ENCODE assay signal across 8 mouse cellular contexts in genomic region chr3:89715967-89716256, GRCm38 (mm10). TPM values are rescaled to one million over a fixed set of nuclear protein-coding genes. Genes with fewer than 3 reads are reported as not detected.
DNase-seq lines count a peak whose midpoint lies in the region; ATAC-seq and TF ChIP-seq lines count a peak whose summit lies in the region.

No protein-coding gene starts in this region.

- peaks cover 4% of the 10 kb centered on the region; the same call in 1 of the 2 replicates for H3K36me3 ChIP-seq in E14TG2a.4 (ENCODE audit: insufficient read depth, low read length)
- no peaks in the 10 kb centered on the region for H3K36me3 ChIP-seq in heart, embryonic 14.5 days (ENCODE audit: control insufficient read depth, insufficient read depth, low read length)
- H3K36me3 ChIP-seq in liver, embryonic 15.5 days (replicated peaks), result no peaks in the 10 kb centered on the region

- peaks cover 30% of the 10 kb centered on the region for H3K4me1 ChIP-seq in E14TG2a.4 (replicated peaks; ENCODE audit: low read depth, low read length)
- peaks cover 2 to 13% of the 10 kb centered on the region in 2 experiments; a peak in 3 of 4 replicates for H3K4me1 ChIP-seq in heart, embryonic 14.5 days (ENCODE audit: control insufficient read depth in 2 of 2, insufficient read depth in 2 of 2, low read length in 2 of 2)
- H3K4me1 ChIP-seq in liver, embryonic 15.5 days (replicated peaks), result peaks cover 18% of the 10 kb centered on the region

- peaks cover 12% of the 10 kb centered on the region for H3K27me3 ChIP-seq in E14TG2a.4 (ENCODE audit: insufficient read depth, low read length)
- no peaks in the 10 kb centered on the region for H3K27me3 ChIP-seq in heart, embryonic 14.5 days (ENCODE audit: control insufficient read depth, insufficient read depth, low read length)
- peaks cover 25% of the 10 kb centered on the region for H3K27me3 ChIP-seq in liver, embryonic 15.5 days

- WGBS in heart, embryonic 14.5 days, result 23% methylated on average over 6 of the region's 6 CpGs
- 37% methylated on average over 6 of the region's 6 CpGs for WGBS in liver, embryonic 15.5 days (ENCODE audit: insufficient replicate concordance)

- H3K4me3 ChIP-seq in gastrocnemius, adult 2 months, result peak overlapping the region; percentile 91
- peak overlapping the region; percentile 95 for H3K4me3 ChIP-seq in E14TG2a.4 (replicated peaks; ENCODE audit: low read length)
- peak overlapping the region; percentile 90 to 93 for H3K4me3 ChIP-seq in heart, embryonic 14.5 days (ENCODE audit: control insufficient read depth in 1 of 2, insufficient read depth in 1 of 2, low read depth in 1 of 2, low read length in 2 of 2)
- H3K4me3 ChIP-seq in liver, embryonic 15.5 days (replicated peaks), result peak overlapping the region; percentile 71; the same call in 1 of the 2 replicates

- ATAC-seq in heart, embryonic 14.5 days (ENCODE audit: insufficient number of reproducible peaks, insufficient read depth, low FRiP score, low read depth), result no peak
- no peak for ATAC-seq in liver, embryonic 15.5 days (ENCODE audit: insufficient read depth)
- no peak for ATAC-seq in granulocyte monocyte progenitor cell, adult 5-6 weeks (replicated peaks; ENCODE audit: poor library complexity, severe bottlenecking)

- H3K27ac ChIP-seq in gastrocnemius, adult 2 months, result no peak overlapping the region
- H3K27ac ChIP-seq in heart, embryonic 14.5 days (replicated peaks in 1 of 2; ENCODE audit: control insufficient read depth in 1 of 2, insufficient read depth in 1 of 2, low read depth in 2 of 2, low read length in 2 of 2), result peak overlapping the region; percentile 68 to 86
- no peak overlapping the region for H3K27ac ChIP-seq in liver, embryonic 15.5 days (replicated peaks)

- peaks cover 3% of the 10 kb centered on the region; the same call in 1 of the 2 replicates for H3K9me3 ChIP-seq in E14TG2a.4 (ENCODE audit: low read length)
- no peaks in the 10 kb centered on the region for H3K9me3 ChIP-seq in heart, embryonic 14.5 days (ENCODE audit: control insufficient read depth, low read length)
- no peaks in the 10 kb centered on the region for H3K9me3 ChIP-seq in liver, embryonic 15.5 days (replicated peaks)

- no peak for TF ChIP-seq CTCF in gastrocnemius, adult 2 months (IDR thresholded peaks at IDR 0.05)
- TF ChIP-seq CTCF in E14TG2a.4 (conservative IDR thresholded peaks at IDR 0.05; ENCODE audit: low read length), result no peak

- intact Hi-C loops in gastrocnemius, adult 2 months (cut with DNase I), result loop anchor here (2.0 kb wide), 2 partner anchors 15 to 57 kb away; partner anchors contain the start of gene Ube2q1

- no peak for DNase-seq in gastrocnemius, adult 2 months
- DNase-seq in gastrocnemius, adult 18-20 months (ENCODE audit: low spot score), result no peak
- no peak for DNase-seq in urinary bladder, postnatal 36 days (ENCODE audit: low spot score in 2 of 2)
- DNase-seq in adrenal gland, adult 2 months, result no peak

- H3K4me2 ChIP-seq in heart, embryonic 14.5 days (ENCODE audit: low read length), result peak overlapping the region; percentile 77
- peak overlapping the region; percentile 93 for H3K4me2 ChIP-seq in liver, embryonic 15.5 days

- H3K9ac ChIP-seq in heart, embryonic 14.5 days (ENCODE audit: low read length), result peak overlapping the region; percentile 89
- H3K9ac ChIP-seq in liver, embryonic 15.5 days, result no peak overlapping the region

RNA-seq across cellular contexts. Expression of gene Adar, which starts 1.1 kb away (rescaled TPM):
- 1 to 10 TPM; 3.0 to 3.4 TPM for total RNA-seq in gastrocnemius, adult 2 months (2021)
- total RNA-seq in gastrocnemius, adult 18-20 months (2021), result 1 to 10 TPM; 1.9 to 2.3 TPM
- 8.0 and 9.4 TPM in 2 replicates for polyA plus RNA-seq in heart, embryonic 14.5 days (2014; fragmentation: Nextera tagmentation; extraction: Ambion mirVana)
- 8.0 and 8.3 TPM in 2 replicates for polyA plus RNA-seq in liver, embryonic 15.5 days (2015; fragmentation: Nextera tagmentation; extraction: Ambion mirVana)
- 33.2 and 35.2 TPM in 2 replicates for total RNA-seq in granulocyte monocyte progenitor cell, adult 5-6 weeks (2014; fragmentation: Nextera tagmentation)
- total RNA-seq in granulocyte monocyte progenitor cell, adult 5-6 weeks (2017), result 21.1 and 30.4 TPM in 2 replicates
- 10 to 100 TPM; 27.0 to 29.8 TPM for total RNA-seq in adrenal gland, adult 2 months (2021)
- polyA plus RNA-seq in adrenal gland, adult 2 months (2012; rRNA removed), result 21.2 and 22.3 TPM in 2 replicates

RNA-seq across cellular contexts. Expression of gene Chrnb2, which starts 48.5 kb away (rescaled TPM):
- under 1 TPM; 0.08 to 0.11 TPM for total RNA-seq in gastrocnemius, adult 2 months (2021)
- under 1 TPM; 0.09 to 0.16 TPM for total RNA-seq in gastrocnemius, adult 18-20 months (2021)
- polyA plus RNA-seq in heart, embryonic 14.5 days (2014; fragmentation: Nextera tagmentation; extraction: Ambion mirVana), result 0.24 and 0.38 TPM in 2 replicates
- polyA plus RNA-seq in liver, embryonic 15.5 days (2015; fragmentation: Nextera tagmentation; extraction: Ambion mirVana), result 0.16 and 0.17 TPM in 2 replicates
- 0.77 TPM in 1 of 2 replicates, not detected in the other for total RNA-seq in granulocyte monocyte progenitor cell, adult 5-6 weeks (2014; fragmentation: Nextera tagmentation)
- total RNA-seq in granulocyte monocyte progenitor cell, adult 5-6 weeks (2017), result 0.39 and 0.72 TPM in 2 replicates
- total RNA-seq in adrenal gland, adult 2 months (2021), result 1 to 10 TPM; 3.7 to 4.5 TPM
- polyA plus RNA-seq in adrenal gland, adult 2 months (2012; rRNA removed), result 3.6 and 3.9 TPM in 2 replicates

RNA-seq across cellular contexts. Expression of gene Ube2q1, which starts 57.5 kb away (rescaled TPM):
- total RNA-seq in gastrocnemius, adult 2 months (2021), result 10 to 100 TPM; 14.2 to 15.9 TPM
- total RNA-seq in gastrocnemius, adult 18-20 months (2021), result 10 to 100 TPM; 13.1 to 14.0 TPM
- polyA plus RNA-seq in heart, embryonic 14.5 days (2014; fragmentation: Nextera tagmentation; extraction: Ambion mirVana), result 13.6 and 15.7 TPM in 2 replicates
- polyA plus RNA-seq in liver, embryonic 15.5 days (2015; fragmentation: Nextera tagmentation; extraction: Ambion mirVana), result 3.1 and 3.5 TPM in 2 replicates
- 95.1 and 123 TPM in 2 replicates for total RNA-seq in granulocyte monocyte progenitor cell, adult 5-6 weeks (2014; fragmentation: Nextera tagmentation)
- 110 and 118 TPM in 2 replicates for total RNA-seq in granulocyte monocyte progenitor cell, adult 5-6 weeks (2017)
- 10 to 100 TPM; 66.6 to 67.5 TPM for total RNA-seq in adrenal gland, adult 2 months (2021)
- 33.5 and 35.0 TPM in 2 replicates for polyA plus RNA-seq in adrenal gland, adult 2 months (2012; rRNA removed)

Comparison
In these comparisons a context has a peak if more than half of its experiments do, and no peak if none do; other contexts are left out.
1. H3K27ac ChIP-seq: peak in heart, embryonic 14.5 days (2 of 2); none in gastrocnemius, adult 2 months (single experiment) and liver, embryonic 15.5 days (single experiment).
2. RNA of gene Adar, which starts 1.1 kb away (total RNA-seq): 21.1 to 35.2 TPM in granulocyte monocyte progenitor cell, adult 5-6 weeks and 27.0 to 29.8 TPM in adrenal gland, adult 2 months; 3.0 to 3.4 TPM in gastrocnemius, adult 2 months and 1.9 to 2.3 TPM in gastrocnemius, adult 18-20 months; every median in the first group is over 4 times any median in the second.
3. RNA of gene Ube2q1, which starts 57.5 kb away (total RNA-seq): 95.1 to 123 TPM in granulocyte monocyte progenitor cell, adult 5-6 weeks and 66.6 to 67.5 TPM in adrenal gland, adult 2 months; 14.2 to 15.9 TPM in gastrocnemius, adult 2 months and 13.1 to 14.0 TPM in gastrocnemius, adult 18-20 months; every median in the first group is over 4 times any median in the second.
4. Peak in every context shown above with its lines, with median percentiles within 50 percentile points of each other: H3K4me3 ChIP-seq.